Mouse (Mus musculus) cerebral cortex, adult 2 months (tissue): ENCODE measurements around the gene Gm28051.

Experiments
- WGBS: fragments of 180-500 bp; shearing (Covaris S2); methylation state at CpG from one replicate; pipeline ENCODE4 v1.1.7; 2018; 5-methylcytosine and 5-hydroxymethylcytosine counted together

The Gm28051 gene

DNA sequence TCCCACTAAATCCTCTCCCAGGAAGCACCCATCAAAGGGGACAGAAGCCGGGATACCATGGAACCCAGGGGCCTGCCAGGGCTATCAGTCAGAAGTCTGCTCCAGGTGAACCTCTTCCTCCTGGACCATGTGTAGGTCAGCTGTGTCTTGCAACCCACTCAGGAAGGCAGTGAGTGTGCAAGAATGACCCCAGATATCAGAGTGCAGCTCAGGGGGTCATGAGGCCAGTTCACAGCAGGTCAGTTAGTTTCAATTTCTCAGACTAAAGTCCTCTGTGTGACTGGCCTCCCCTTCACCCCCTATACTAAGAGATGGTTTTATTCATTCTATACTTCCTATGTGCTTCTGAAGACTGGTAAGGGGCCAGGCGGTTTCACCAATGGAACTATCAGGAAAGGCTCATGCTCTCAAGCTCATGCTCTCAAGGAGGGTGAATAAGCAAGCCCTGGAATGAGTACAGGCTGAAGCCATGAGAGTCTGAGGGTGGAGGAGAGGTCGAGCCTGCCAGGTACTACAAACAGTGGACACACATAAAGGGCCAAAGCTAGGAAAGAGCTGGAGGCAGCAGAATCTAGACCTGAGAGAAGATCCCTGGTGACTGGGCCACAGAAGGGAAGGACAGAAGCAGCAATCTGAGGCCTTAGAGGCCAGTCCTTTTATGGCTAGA, 72.7 kb downstream of the Gm28051 start:
- WGBS = 81% methylated on average over 3 of the region's 3 CpGs

DNA sequence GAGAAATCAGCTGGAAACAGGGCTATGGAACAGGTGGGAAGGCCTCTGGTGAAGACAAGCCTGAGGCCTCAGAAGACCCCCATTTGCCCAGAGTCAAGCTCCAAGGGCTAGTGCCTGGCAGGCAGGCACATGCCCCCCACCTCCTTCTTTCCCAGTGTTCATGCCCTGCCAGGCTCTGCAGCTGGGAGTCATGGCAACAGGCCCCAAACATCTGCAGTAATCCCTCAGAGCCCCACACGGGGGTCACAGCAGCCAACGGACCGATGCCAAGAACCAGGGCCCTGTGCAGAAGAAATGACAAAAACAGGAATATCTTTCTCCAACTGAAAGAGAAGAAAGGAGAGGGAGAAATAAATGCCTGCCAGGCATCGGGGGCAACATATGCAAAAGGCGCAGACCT, 73.6 kb downstream of the Gm28051 start:
- 62% methylated on average over 5 of the region's 5 CpGs for WGBS

DNA sequence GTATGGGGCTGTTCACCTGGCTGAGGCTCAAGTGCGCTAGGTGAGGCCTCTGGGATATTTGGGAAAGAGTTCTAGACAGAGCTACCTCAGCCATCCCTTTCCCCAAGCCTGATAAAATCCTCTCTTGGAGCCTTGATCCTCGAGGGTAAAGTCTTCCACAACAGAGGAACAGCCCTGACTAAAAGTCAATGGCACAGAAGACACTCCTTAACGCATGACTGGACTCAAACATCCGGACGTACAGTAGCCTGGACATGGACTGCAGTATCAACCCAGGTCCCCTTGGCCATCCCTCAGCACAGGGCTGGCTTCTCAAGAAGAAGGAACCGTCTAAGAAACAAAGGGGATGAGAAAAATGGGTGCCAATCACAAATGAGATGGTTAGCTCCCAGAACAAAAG, 74.1 kb downstream of the Gm28051 start:
- 76% methylated on average over 6 of the region's 6 CpGs for WGBS

DNA sequence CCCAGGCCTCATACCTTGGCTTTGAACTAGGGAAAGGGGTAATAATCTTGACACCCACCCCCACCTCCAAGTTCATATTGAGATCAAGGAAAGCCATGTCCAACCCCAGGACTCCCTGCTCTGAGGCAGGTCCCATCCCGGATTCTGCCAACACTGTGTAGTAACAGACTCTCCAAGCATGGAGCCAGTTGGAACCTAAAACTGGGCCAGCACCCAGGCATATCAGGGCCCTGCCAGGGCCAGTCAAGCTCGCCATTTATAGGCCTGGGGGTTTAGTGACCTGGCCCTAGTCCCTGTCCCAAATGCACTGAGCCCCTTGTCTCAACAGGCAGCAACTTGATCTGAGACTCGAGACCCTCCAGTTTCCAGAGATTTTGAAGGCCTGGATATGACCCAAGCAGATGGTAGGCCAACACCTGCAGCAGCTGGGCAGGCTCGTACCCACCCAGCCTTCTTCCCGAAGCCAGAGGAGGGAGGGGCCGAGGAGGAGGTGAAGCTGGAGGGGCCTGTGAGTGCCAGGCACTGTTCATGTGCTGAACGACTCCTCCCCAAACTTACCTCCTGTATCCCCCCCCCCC, 74.8 kb downstream of the Gm28051 start:
- 61% methylated on average over 7 of the region's 7 CpGs for WGBS

DNA sequence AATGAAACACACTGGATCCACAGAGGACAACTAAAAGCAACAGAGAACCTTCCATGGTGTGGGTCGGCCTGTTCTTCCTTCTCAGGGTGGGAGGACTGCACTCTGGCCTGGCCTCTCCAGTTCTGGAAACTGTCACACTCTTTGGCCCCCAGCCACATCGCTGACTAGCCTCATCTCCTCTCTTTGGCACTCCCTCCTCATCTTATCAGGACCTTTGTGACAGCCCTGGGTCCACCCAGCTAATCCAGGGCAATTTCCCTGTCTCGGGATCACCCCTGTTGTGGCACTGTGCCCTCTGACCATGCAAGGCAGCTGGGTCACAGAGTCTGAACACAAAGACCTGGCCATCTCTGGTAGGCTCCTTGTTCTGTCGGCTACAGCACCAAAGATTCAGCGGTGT, 75.5 kb downstream of the Gm28051 start:
- 81% methylated on average over 5 of the region's 5 CpGs for WGBS

DNA sequence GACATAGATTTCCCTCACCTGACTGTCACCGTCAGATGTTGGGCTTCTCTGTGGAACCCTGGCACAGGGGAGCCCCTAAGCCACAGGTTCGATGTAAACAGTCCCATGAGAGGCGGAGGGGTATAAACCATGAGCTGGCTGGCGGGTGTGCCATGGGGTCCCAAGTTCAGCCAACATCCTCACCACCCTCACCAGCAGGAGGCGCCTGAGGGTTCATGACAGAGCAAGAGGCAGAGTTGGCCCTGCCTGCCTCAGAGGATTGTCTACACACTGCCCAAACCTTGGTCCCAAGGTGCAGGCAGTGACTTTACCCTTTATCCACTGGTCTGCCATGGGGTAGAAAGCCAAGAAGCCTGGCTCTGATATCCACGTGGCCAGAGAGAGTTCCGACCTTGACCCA, 76.0 kb downstream of the Gm28051 start:
- 89% methylated on average over 7 of the region's 7 CpGs for WGBS

DNA sequence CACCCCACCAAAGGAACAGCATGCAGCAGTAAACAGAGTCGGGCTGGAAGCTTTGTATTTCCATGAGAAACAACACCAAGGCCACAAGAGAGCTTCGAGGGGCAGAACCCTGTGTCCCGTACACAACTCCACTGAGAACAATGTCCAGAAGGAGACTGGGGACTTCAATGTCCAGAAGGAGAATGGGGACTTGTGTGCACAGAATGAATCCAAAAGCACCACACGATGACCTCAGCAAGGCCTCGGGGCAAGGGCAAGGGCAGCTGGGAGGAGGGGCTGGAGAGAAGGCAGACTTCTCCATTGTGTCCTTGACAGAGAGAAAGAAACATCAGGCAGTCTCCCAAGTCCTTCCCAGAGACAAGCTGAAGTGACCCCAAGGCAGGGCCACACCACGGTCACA, 78.7 kb downstream of the Gm28051 start:
- 41% methylated on average over 6 of the region's 6 CpGs for WGBS

DNA sequence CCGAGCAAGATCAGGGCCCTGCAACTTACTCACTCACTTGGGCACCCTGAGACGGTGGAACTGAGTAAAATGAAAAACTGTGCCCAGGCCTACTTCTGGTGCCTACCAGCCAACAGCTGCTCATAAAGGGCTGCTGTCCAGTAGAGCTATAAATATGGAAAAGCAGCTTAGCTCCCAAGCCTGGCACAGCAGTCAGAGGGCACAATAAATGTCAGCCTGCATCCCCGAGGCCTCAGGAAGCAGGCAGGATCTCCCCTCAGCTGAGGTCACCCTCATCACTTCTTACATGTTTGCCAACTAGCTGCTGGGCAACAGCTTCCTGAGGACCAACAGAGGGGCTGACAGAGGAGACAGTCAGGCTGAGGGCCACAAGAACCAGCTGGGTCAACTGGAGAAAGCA, 80.5 kb downstream of the Gm28051 start:
- WGBS = 58% methylated on average over 3 of the region's 3 CpGs

DNA sequence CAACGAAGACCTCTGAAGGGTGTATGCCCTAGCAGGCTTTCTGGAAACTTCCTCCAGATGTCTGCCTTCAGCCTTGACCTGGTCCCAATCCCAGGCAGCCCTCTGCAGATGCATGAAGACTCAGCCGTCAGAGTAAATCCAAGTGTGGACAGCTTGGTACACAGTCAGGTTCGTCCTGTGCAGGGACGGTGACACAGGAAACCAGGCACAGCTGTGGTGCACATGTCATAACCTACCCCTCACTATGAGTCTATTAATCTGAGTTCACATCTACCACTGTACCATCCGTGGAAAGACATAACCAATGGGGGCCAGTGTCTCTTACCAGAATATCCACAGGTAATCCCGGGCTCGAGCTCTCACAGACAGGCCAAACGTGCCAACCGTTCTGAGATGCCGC, 83.0 kb downstream of the Gm28051 start:
- WGBS = 88% methylated on average over 10 of the region's 10 CpGs

DNA sequence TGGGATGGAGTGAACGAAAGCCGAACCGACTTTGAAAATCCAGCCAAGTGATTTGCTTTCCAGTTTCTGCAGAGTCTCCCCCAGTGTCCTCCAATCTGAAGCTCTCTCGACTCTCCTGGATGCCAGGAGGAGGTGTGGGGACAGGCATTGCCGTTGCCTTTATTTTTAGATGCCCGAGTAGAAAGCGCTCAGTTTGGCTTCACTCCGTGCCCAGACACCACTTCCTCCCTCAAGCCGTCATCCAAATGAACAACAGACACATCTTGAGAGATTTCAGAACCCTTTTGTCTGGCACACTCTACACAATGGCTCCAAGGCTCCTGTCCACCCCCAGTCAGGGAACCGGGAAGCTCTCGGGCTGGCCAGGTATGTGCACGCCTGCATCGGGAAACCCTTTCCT, 83.4 kb downstream of the Gm28051 start:
- WGBS = 55% methylated on average over 13 of the region's 13 CpGs

DNA sequence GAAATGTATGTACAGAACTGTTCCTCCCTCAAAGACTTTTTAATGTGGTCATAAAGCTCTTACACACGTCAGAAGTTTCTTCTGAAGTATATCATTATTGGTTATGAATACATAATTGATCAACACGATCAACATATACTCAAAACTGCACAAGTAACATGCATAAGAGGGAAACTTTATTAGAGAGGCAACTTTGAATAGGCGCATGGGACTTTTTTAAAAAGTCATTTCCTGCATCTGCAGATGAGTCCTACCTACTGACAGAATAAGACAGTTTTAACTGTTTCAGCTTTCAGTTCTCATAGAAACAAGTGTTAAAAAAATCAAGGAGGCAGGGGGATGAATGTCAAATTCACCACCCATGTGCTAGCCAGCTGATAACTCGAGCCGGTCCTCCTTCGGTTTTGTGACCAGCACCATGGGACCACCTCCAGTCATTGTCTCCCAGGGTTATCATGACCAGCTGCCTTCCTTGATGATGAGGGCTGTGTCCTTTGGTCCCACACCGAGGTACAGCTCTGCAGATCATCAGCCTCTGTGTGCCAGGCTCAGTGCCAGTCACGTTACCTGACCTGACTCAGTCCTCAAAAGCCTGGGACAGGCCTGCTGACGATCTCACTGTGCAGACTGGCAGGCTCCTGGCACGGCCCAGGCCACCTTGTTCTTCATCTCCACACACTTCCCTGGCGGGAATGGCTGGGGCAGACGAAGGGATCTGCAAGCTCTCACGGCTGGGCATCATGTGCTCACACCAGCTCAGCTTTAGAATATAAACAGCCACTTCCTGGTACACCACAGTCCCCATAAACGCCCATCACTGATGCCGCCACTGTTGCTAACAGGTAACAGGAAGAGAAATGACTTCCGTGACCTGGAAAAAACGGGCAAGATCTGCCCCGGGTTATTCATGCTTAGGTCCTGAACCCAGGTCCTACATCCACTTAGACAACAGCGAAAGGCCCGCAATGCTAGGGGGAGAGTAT, 84.4 kb downstream of the Gm28051 start:
- WGBS = 80% methylated on average over 20 of the region's 20 CpGs

DNA sequence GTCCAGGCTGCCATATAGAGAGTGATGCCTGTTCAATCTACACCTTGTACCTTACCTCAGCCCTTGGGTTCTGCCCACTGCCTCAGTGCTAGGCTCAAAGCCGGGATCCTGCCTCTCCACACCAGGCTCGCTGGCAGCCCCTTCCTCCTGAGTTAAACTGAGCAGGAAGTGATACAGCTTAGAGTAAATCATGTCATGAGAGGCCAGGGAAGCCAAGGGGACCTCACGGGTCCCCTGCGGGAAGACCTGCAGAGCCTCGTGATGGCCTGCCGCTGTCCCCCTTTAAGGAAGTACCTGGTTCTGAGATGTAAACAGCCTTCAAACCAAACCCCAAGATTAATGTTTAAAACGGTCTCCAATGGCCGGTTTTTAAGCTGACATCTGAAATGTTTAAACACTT, 85.4 kb downstream of the Gm28051 start:
- WGBS = 81% methylated on average over 8 of the region's 8 CpGs

DNA sequence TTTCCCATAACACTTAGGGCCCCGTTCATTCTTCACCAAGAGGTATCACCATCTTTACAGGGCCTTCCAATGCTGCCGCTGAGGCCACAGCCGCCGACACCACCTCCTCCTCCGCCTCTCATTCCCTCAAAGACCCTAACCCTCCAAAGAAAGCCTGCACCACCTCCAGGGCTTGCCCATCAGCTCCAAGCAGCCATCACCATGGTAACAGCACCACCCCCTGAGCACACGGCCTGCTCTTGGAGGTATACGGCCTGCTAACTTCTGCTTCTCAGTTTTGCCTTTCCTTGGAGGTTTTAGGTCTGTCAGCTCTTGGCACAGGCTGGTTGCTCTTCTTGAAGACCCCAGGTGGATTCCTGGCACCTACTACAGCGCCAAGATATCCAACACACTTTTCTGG, 86.7 kb downstream of the Gm28051 start:
- 67% methylated on average over 8 of the region's 8 CpGs for WGBS
